In genomic region chrX:150956016-150956415, GRCm38 (mm10) we compare ENCODE assay signal across 8 mouse cellular contexts.
DNase-seq lines count a peak whose midpoint lies in the region; ATAC-seq and TF ChIP-seq lines count a peak whose summit lies in the region.

No protein-coding gene starts in this region.

- ATAC-seq in heart, embryonic 11.5 days (replicated peaks; ENCODE audit: insufficient number of reproducible peaks, low FRiP score, low TSS enrichment) = no peak
- peak; percentile 23; the same call in 1 of the 2 replicates for ATAC-seq in hindbrain, embryonic 13.5 days (ENCODE audit: low FRiP score)

- H3K36me3 ChIP-seq in heart, embryonic 11.5 days (ENCODE audit: control insufficient read depth, insufficient read depth, low read length) = no peaks in the 10 kb centered on the region
- H3K36me3 ChIP-seq in hindbrain, embryonic 13.5 days = no peaks in the 10 kb centered on the region
- H3K36me3 ChIP-seq in midbrain, embryonic 10.5 days = no peaks in the 10 kb centered on the region

- no peak for TF ChIP-seq CTCF in brain, embryonic 14.5 days (IDR thresholded peaks at IDR 0.05; ENCODE audit: borderline replicate concordance, extremely low read depth, insufficient read depth, insufficient read length)

- H3K4me3 ChIP-seq in heart, embryonic 11.5 days (ENCODE audit: low read depth, low read length) = no peak overlapping the region
- H3K4me3 ChIP-seq in hindbrain, embryonic 13.5 days = peak overlapping the region; percentile 30; the same call in 1 of the 2 replicates
- H3K4me3 ChIP-seq in midbrain, embryonic 10.5 days = peak overlapping the region; percentile 41; the same call in 1 of the 2 replicates

- peak overlapping the region; percentile 27; the same call in 1 of the 2 replicates for H3K4me2 ChIP-seq in heart, embryonic 11.5 days
- H3K4me2 ChIP-seq in hindbrain, embryonic 13.5 days = peak overlapping the region; percentile 36

- no peak overlapping the region for H3K9ac ChIP-seq in heart, embryonic 11.5 days (ENCODE audit: low read depth, low read length)
- no peak overlapping the region for H3K9ac ChIP-seq in hindbrain, embryonic 13.5 days

- WGBS in heart, embryonic 11.5 days (ENCODE audit: insufficient replicate concordance) = 59% methylated on average over 1 of the region's 1 CpGs
- WGBS in hindbrain, embryonic 13.5 days = 22% methylated on average over 1 of the region's 1 CpGs
- WGBS in midbrain, embryonic 10.5 days = 60% methylated on average over 1 of the region's 1 CpGs

- TF ChIP-seq POLR2A in brain, embryonic 14.5 days (IDR thresholded peaks at IDR 0.05; ENCODE audit: borderline replicate concordance, extremely low read depth, insufficient read depth, insufficient read length, poor library complexity, severe bottlenecking) = no peak

- no peaks in the 10 kb centered on the region for H3K4me1 ChIP-seq in heart, embryonic 11.5 days (ENCODE audit: control insufficient read depth, insufficient read depth, low read length)
- no peaks in the 10 kb centered on the region for H3K4me1 ChIP-seq in hindbrain, embryonic 13.5 days (replicated peaks)
- peaks cover 15% of the 10 kb centered on the region for H3K4me1 ChIP-seq in midbrain, embryonic 10.5 days

- intact Hi-C loops in gastrocnemius, postnatal 36 days (cut with DNase I) = loop anchor here (5.0 kb wide), 1 partner anchor 161 kb away; no protein-coding TSS in a partner anchor

- no peak for DNase-seq in heart, postnatal 4 days
- peak; percentile 2 for DNase-seq in brain, embryonic 14.5 days (ENCODE audit: low read depth)
- DNase-seq in midbrain, embryonic 10.5 days (ENCODE audit: low spot score) = no peak
- no peak for DNase-seq in gastrocnemius, postnatal 36 days
- no peak for DNase-seq in cerebellum, postnatal 36 days
- DNase-seq in cerebellum, postnatal 14 days = no peak

- H3K27me3 ChIP-seq in heart, embryonic 11.5 days (ENCODE audit: control insufficient read depth, insufficient read depth, low read length) = no peaks in the 10 kb centered on the region
- 0 out of 2 replicates have a peak, but pooled peaks cover 3% of the 10 kb centered on the region for H3K27me3 ChIP-seq in hindbrain, embryonic 13.5 days
- peaks cover 37% of the 10 kb centered on the region for H3K27me3 ChIP-seq in midbrain, embryonic 10.5 days (ENCODE audit: low read depth, poor library complexity, severe bottlenecking)

- peak overlapping the region; percentile 57 for H3K27ac ChIP-seq in heart, embryonic 11.5 days (ENCODE audit: low read depth, low read length)
- H3K27ac ChIP-seq in hindbrain, embryonic 13.5 days = peak overlapping the region; percentile 72
- H3K27ac ChIP-seq in midbrain, embryonic 10.5 days (replicated peaks) = 0 out of 2 replicates have a peak overlapping the region, but pooled peaks have one; percentile 76

- H3K9me3 ChIP-seq in heart, embryonic 11.5 days (replicated peaks; ENCODE audit: control insufficient read depth, low read length) = no peaks in the 10 kb centered on the region
- no peaks in the 10 kb centered on the region for H3K9me3 ChIP-seq in hindbrain, embryonic 13.5 days
- no peaks in the 10 kb centered on the region for H3K9me3 ChIP-seq in midbrain, embryonic 10.5 days (replicated peaks)
